Mouse (Mus musculus) cerebellum, postnatal 10 days (tissue): ENCODE data around the gene Casr.

Source experiments
- DNase-seq, 2 experiments: peaks; one replicate each; pipeline ENCODE4 v3.0.0; 2021; ENCODE audit warnings: mixed read lengths in 2 of 2

Casr gene

GRCm38 (mm10) chr16:36516355-36516754, 45.6 kb downstream of the Casr start:
- DNase-seq, result no peak

GRCm38 (mm10) chr16:36507300-36507699, 54.6 kb downstream of the Casr start:
- DNase-seq, result no peak

GRCm38 (mm10) chr16:36506827-36507226, 55.1 kb downstream of the Casr start:
- no peak for DNase-seq

GRCm38 (mm10) chr16:36505913-36506312, 56.0 kb downstream of the Casr start:
- peak in 1 of 2 experiments; percentile 8 for DNase-seq

- DNase-seq, result no peak
Observed at GRCm38 (mm10) chr16:36505134-36505533, 56.8 kb downstream of the Casr start.

- no peak for DNase-seq
Observed at GRCm38 (mm10) chr16:36502286-36502685, 59.7 kb downstream of the Casr start.

GRCm38 (mm10) chr16:36492420-36492819, 69.5 kb downstream of the Casr start:
- DNase-seq, result no peak

- DNase-seq, result no peak
Observed at GRCm38 (mm10) chr16:36476866-36477265, 85.1 kb downstream of the Casr start.

GRCm38 (mm10) chr16:36475530-36475929, 86.4 kb downstream of the Casr start:
- DNase-seq, result no peak

- DNase-seq, result no peak
Observed at GRCm38 (mm10) chr16:36474849-36475248, 87.1 kb downstream of the Casr start.

GRCm38 (mm10) chr16:36473217-36474216, 88.4 kb downstream of the Casr start:
- peak; percentile 61 for DNase-seq

- DNase-seq, result no peak
Observed at GRCm38 (mm10) chr16:36471066-36471633, 90.8 kb downstream of the Casr start.

GRCm38 (mm10) chr16:36469955-36470478, 91.9 kb downstream of the Casr start:
- peak; percentile 17 to 42 for DNase-seq

- no peak for DNase-seq
Observed at GRCm38 (mm10) chr16:36469367-36469766, 92.6 kb downstream of the Casr start.

GRCm38 (mm10) chr16:36468862-36469261, 93.1 kb downstream of the Casr start:
- peak in 1 of 2 experiments; percentile 24 for DNase-seq

GRCm38 (mm10) chr16:36467936-36468335, 94.0 kb downstream of the Casr start:
- DNase-seq, result no peak

- DNase-seq, result no peak
Observed at GRCm38 (mm10) chr16:36465436-36465835, 96.5 kb downstream of the Casr start.

GRCm38 (mm10) chr16:36464076-36464475, 97.9 kb downstream of the Casr start:
- no peak for DNase-seq

GRCm38 (mm10) chr16:36460426-36460825, 101.5 kb downstream of the Casr start:
- DNase-seq, result no peak

GRCm38 (mm10) chr16:36455342-36455802, 106.6 kb downstream of the Casr start, which contains the start of gene Stfa3:
Stfa3 (minus strand) TSS chr16:36455392.
- DNase-seq, result no peak
